Mouse (Mus musculus) stomach, embryonic 14.5 days (tissue): ENCODE data around the gene Srp68. TPM values are rescaled to one million over a fixed set of nuclear protein-coding genes. Genes with fewer than 3 reads are reported as not detected.
A peak's percentile ranks its signal among the peaks of the same experiment; 100 is the strongest.

Experiments
- ATAC-seq: fragments of 200-750 bp; cut with Nextera tagmentation; 2 replicates; pipeline ENCODE4 v1.8.0; 2017; ENCODE audit warnings: low read depth, moderate TSS enrichment; ENCODE audit not compliant: insufficient number of reproducible peaks, insufficient read depth, low FRiP score
- H3K27ac ChIP-seq: fragments of 300-500 bp; sonication (generic); 2 replicates; pipeline ENCODE4 v1.5.1; 2014; ENCODE audit warnings: mild to moderate bottlenecking, low read length, moderate library complexity, mixed read lengths
- H3K27me3 ChIP-seq: fragments of 300-500 bp; sonication (generic); 2 replicates; pipeline ENCODE4 v1.6.1; 2014; ENCODE audit warnings: low read length, control low read depth, mixed read lengths; ENCODE audit not compliant: control insufficient read depth, insufficient read depth
- H3K36me3 ChIP-seq: fragments of 300-500 bp; sonication (generic); 2 replicates; pipeline ENCODE4 v1.6.1; 2014; ENCODE audit warnings: mild to moderate bottlenecking, control low read depth, low read length, moderate library complexity, mixed read lengths; ENCODE audit not compliant: control insufficient read depth, insufficient read depth
- H3K4me1 ChIP-seq: fragments of 300-500 bp; sonication (generic); 2 replicates; pipeline ENCODE4 v1.6.1; 2014; ENCODE audit warnings: low read length, control low read depth, mixed read lengths; ENCODE audit not compliant: control insufficient read depth, insufficient read depth
- H3K4me2 ChIP-seq: fragments of 300-500 bp; sonication (generic); replicated peaks from 2 replicates; pipeline ENCODE4 v1.6.1; 2014; ENCODE audit warnings: low read depth, low read length, control low read depth
- H3K4me3 ChIP-seq: fragments of 300-500 bp; sonication (generic); 2 replicates; pipeline ENCODE4 v1.5.1; 2014; ENCODE audit warnings: low read depth, low read length, control low read depth
- H3K9ac ChIP-seq: fragments of 300-500 bp; sonication (generic); replicated peaks from 2 replicates; pipeline ENCODE4 v1.6.1; 2014; ENCODE audit warnings: low read depth, mild to moderate bottlenecking, control low read depth, low read length, moderate library complexity, mixed read lengths
- H3K9me3 ChIP-seq: fragments of 300-500 bp; sonication (generic); 2 replicates; pipeline ENCODE4 v1.6.1; 2016; ENCODE audit warnings: low read depth, low read length, control low read depth; ENCODE audit not compliant: control insufficient read depth
- WGBS: fragments of 180-500 bp; shearing (Covaris S2); extraction: QIAGEN DNeasy Blood & Tissue Kit; methylation state at CpG from one replicate; pipeline ENCODE4 v1.1.7; 2014; 5-methylcytosine and 5-hydroxymethylcytosine counted together
- polyA plus RNA-seq: library from polyadenylated mRNA; unstranded; fragments of >200 nt; fragmentation: Nextera tagmentation; extraction: Ambion mirVana; gene quantifications from 2 replicates; pipeline ENCODE4 v1.2.1, GENCODE M21; 2014

Srp68 gene
- polyA plus RNA-seq, 1 experiment from 2014 or later: 71.8 TPM

GRCm38 (mm10) chr11:116201151-116201550 is 72.9 kb downstream of the Srp68 start:
- no peaks in the 10 kb centered on the region for H3K9me3 ChIP-seq
- peaks cover 9% of the 10 kb centered on the region; the same call in 1 of the 2 replicates for H3K4me1 ChIP-seq
- H3K27me3 ChIP-seq: no peaks in the 10 kb centered on the region
- H3K27ac ChIP-seq: no peak overlapping the region
- H3K4me3 ChIP-seq: no peak overlapping the region
- peaks cover 5% of the 10 kb centered on the region; the same call in 1 of the 2 replicates for H3K36me3 ChIP-seq
- no peak for ATAC-seq
- no peak overlapping the region for H3K4me2 ChIP-seq
- 90% methylated on average over 2 of the region's 2 CpGs for WGBS
- H3K9ac ChIP-seq: no peak overlapping the region

- Histone ChIP-seq H3K27ac (peak within 1 kb of the TSS; percentile 89), H3K9me3 (no peaks in the 10 kb centered on the region), H3K4me3 (peak within 1 kb of the TSS; percentile 77), H3K27me3 (no peaks in the 10 kb centered on the region), H3K4me2 (peak within 1 kb of the TSS; percentile 83), H3K9ac (peak within 1 kb of the TSS; percentile 71), H3K36me3 (peaks cover 4% of the 10 kb centered on the region; the same call in 1 of the 2 replicates), H3K4me1 (peaks cover 9% of the 10 kb centered on the region; the same call in 1 of the 2 replicates)
- ATAC-seq: peak; percentile 98
- under 1% methylated on average over 62 of the region's 62 CpGs for WGBS
These were observed 75.1 kb downstream of the Srp68 start, which contains the start of the genes Ten1 and Acox1 for GRCm38 (mm10) chr11:116198639-116199531. TSS of gene Ten1 (plus strand) at chr11:116198855. TSS of gene Acox1 (minus strand) at chr11:116199045.

- 22% methylated on average over 13 of the region's 13 CpGs for WGBS
- H3K9ac ChIP-seq: peak overlapping the region; percentile 71
- H3K27ac ChIP-seq: peak overlapping the region; percentile 89; the same call in 1 of the 2 replicates
- ATAC-seq: no peak
- H3K9me3 ChIP-seq: no peaks in the 10 kb centered on the region
- peaks cover 9% of the 10 kb centered on the region; the same call in 1 of the 2 replicates for H3K4me1 ChIP-seq
- peak overlapping the region; percentile 83 for H3K4me2 ChIP-seq
- no peaks in the 10 kb centered on the region for H3K27me3 ChIP-seq
- H3K4me3 ChIP-seq: peak overlapping the region; percentile 77
- peaks cover 4% of the 10 kb centered on the region; the same call in 1 of the 2 replicates for H3K36me3 ChIP-seq
These were observed 75.9 kb downstream of the Srp68 start for GRCm38 (mm10) chr11:116198132-116198531.

- H3K4me2 ChIP-seq: peak overlapping the region; percentile 83
- ATAC-seq: no peak
- peaks cover 4% of the 10 kb centered on the region; the same call in 1 of the 2 replicates for H3K36me3 ChIP-seq
- H3K27me3 ChIP-seq: no peaks in the 10 kb centered on the region
- H3K9me3 ChIP-seq: no peaks in the 10 kb centered on the region
- no peak overlapping the region for H3K9ac ChIP-seq
- peak overlapping the region; percentile 77; the same call in 1 of the 2 replicates for H3K4me3 ChIP-seq
- H3K27ac ChIP-seq: no peak overlapping the region
- WGBS: 86% methylated on average over 6 of the region's 6 CpGs
- peaks cover 9% of the 10 kb centered on the region; the same call in 1 of the 2 replicates for H3K4me1 ChIP-seq
These were observed 76.5 kb downstream of the Srp68 start for GRCm38 (mm10) chr11:116197584-116197906.

GRCm38 (mm10) chr11:116196866-116197583 is 77.0 kb downstream of the Srp68 start:
- Histone ChIP-seq H3K4me3 (no peak overlapping the region), H3K36me3 (peaks cover 4% of the 10 kb centered on the region; the same call in 1 of the 2 replicates), H3K4me1 (peaks cover 9% of the 10 kb centered on the region; the same call in 1 of the 2 replicates), H3K27me3 (no peaks in the 10 kb centered on the region), H3K4me2 (peak overlapping the region; percentile 83; the same call in 1 of the 2 replicates), H3K9ac (no peak overlapping the region), H3K27ac (no peak overlapping the region), H3K9me3 (no peaks in the 10 kb centered on the region)
- WGBS: 93% methylated on average over 18 of the region's 18 CpGs
- no peak for ATAC-seq

GRCm38 (mm10) chr11:116196336-116196735 is 77.7 kb downstream of the Srp68 start:
- no peak for ATAC-seq
- Histone ChIP-seq H3K27ac (no peak overlapping the region), H3K9me3 (no peaks in the 10 kb centered on the region), H3K4me1 (peaks cover 9% of the 10 kb centered on the region; the same call in 1 of the 2 replicates), H3K4me3 (no peak overlapping the region), H3K4me2 (no peak overlapping the region), H3K9ac (no peak overlapping the region), H3K27me3 (no peaks in the 10 kb centered on the region), H3K36me3 (peaks cover 5% of the 10 kb centered on the region; the same call in 1 of the 2 replicates)
- 85% methylated on average over 3 of the region's 3 CpGs for WGBS

- ATAC-seq: no peak
- H3K4me2 ChIP-seq: no peak overlapping the region
- no peak overlapping the region for H3K9ac ChIP-seq
- H3K27ac ChIP-seq: no peak overlapping the region
- H3K4me3 ChIP-seq: no peak overlapping the region
- H3K36me3 ChIP-seq: peaks cover 11% of the 10 kb centered on the region; the same call in 1 of the 2 replicates
- H3K4me1 ChIP-seq: peaks cover 9% of the 10 kb centered on the region; the same call in 1 of the 2 replicates
- WGBS: 71% methylated on average over 5 of the region's 5 CpGs
- H3K27me3 ChIP-seq: no peaks in the 10 kb centered on the region
- H3K9me3 ChIP-seq: no peaks in the 10 kb centered on the region
These were observed 78.8 kb downstream of the Srp68 start for GRCm38 (mm10) chr11:116195252-116195651.
